Mouse (Mus musculus) midbrain, embryonic 10.5 days (tissue): ENCODE results near the gene Tff1. TPM values are rescaled to one million over a fixed set of nuclear protein-coding genes. Genes with fewer than 3 reads are reported as not detected.

ENCODE experiments used
- DNase-seq: peaks from one replicate; pipeline ENCODE4 v3.0.0-alpha.2; 2017; ENCODE audit warnings: low spot score
- H3K27ac ChIP-seq: fragments of 300-500 bp; sonication (generic); replicated peaks from 2 replicates; pipeline ENCODE4 v1.5.1; 2016; ENCODE audit warnings: mild to moderate bottlenecking
- H3K27me3 ChIP-seq: fragments of 300-500 bp; sonication (generic); 2 replicates; pipeline ENCODE4 v1.6.1; 2016; ENCODE audit warnings: low read depth, mild to moderate bottlenecking; ENCODE audit not compliant: poor library complexity, severe bottlenecking
- H3K36me3 ChIP-seq: fragments of 300-500 bp; sonication (generic); 2 replicates; pipeline ENCODE4 v1.6.1; 2016; ENCODE audit warnings: mild to moderate bottlenecking, moderate library complexity
- H3K4me1 ChIP-seq: fragments of 300-500 bp; sonication (generic); 2 replicates; pipeline ENCODE4 v1.6.1; 2016
- H3K4me3 ChIP-seq: fragments of 300-500 bp; sonication (generic); 2 replicates; pipeline ENCODE4 v1.5.1; 2016; ENCODE audit warnings: mild to moderate bottlenecking, moderate library complexity
- H3K9me3 ChIP-seq: fragments of 300-500 bp; sonication (generic); replicated peaks from 2 replicates; pipeline ENCODE4 v1.6.1; 2016; ENCODE audit warnings: mild to moderate bottlenecking
- WGBS: fragments of 180-500 bp; shearing (Covaris S2); methylation state at CpG from one replicate; pipeline ENCODE4 v1.1.7; 2016; 5-methylcytosine and 5-hydroxymethylcytosine counted together
- polyA plus RNA-seq: library from polyadenylated mRNA; unstranded; fragments of >200 nt; fragmentation: Nextera tagmentation; extraction: Ambion mirVana; gene quantifications from 2 replicates; pipeline ENCODE4 v1.2.1, GENCODE M21; 2016

Gene Tff1
- polyA plus RNA-seq, 1 experiment from 2014 or later: not detected

- DNase-seq: no peak
- Histone ChIP-seq H3K4me3 (no peak within 1 kb of the TSS), H3K27ac (no peak within 1 kb of the TSS), H3K9me3 (no peaks in the 10 kb centered on the region), H3K27me3 (no peaks in the 10 kb centered on the region), H3K36me3 (no peaks in the 10 kb centered on the region), H3K4me1 (no peaks in the 10 kb centered on the region)
- 78% methylated on average over 15 of the region's 15 CpGs for whole genome bisulfite sequencing
These were observed 20.7 kb downstream of the Tff1 start, which contains the start of gene Tff2 for GRCm38 (mm10) chr17:31144040-31145037. Tff2 (minus strand) TSS chr17:31144282.

DNA sequence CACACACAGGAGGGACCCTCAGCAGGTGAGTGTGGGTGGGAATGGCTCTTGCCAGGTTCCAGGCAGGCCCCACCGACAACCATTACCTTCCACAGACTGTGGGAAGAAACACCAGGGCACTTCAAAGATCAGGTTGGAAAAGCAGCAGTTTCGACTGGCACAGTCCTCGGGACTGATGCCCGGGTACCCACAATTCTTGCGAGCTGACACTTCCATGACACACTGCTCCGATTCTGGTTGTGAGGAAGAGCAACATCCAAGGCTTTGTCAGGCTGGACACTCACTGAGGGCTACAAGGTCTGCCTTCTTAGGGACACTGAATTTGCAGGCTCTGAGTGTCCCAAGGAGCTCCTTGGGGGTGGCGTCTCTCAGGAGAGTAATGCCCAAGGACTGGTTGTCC, 23.0 kb downstream of the Tff1 start:
- no peak for DNase-seq
- 93% methylated on average over 7 of the region's 7 CpGs for WGBS
- H3K27ac ChIP-seq: no peak overlapping the region

GRCm38 (mm10) chr17:31138398-31138797, 26.7 kb downstream of the Tff1 start:
- Histone ChIP-seq H3K36me3 (no peaks in the 10 kb centered on the region), H3K9me3 (no peaks in the 10 kb centered on the region), H3K27ac (no peak overlapping the region), H3K27me3 (no peaks in the 10 kb centered on the region), H3K4me1 (no peaks in the 10 kb centered on the region), H3K4me3 (no peak overlapping the region)
- WGBS: 22% methylated on average over 5 of the region's 5 CpGs
- peak; percentile 52 for DNase-seq

More for the DNA sequence above, 23.0 kb downstream of the Tff1 start:
- H3K4me3 ChIP-seq: no peak overlapping the region
- H3K9me3 ChIP-seq: no peaks in the 10 kb centered on the region
- H3K27me3 ChIP-seq: no peaks in the 10 kb centered on the region
- no peaks in the 10 kb centered on the region for H3K36me3 ChIP-seq
- no peaks in the 10 kb centered on the region for H3K4me1 ChIP-seq

DNA sequence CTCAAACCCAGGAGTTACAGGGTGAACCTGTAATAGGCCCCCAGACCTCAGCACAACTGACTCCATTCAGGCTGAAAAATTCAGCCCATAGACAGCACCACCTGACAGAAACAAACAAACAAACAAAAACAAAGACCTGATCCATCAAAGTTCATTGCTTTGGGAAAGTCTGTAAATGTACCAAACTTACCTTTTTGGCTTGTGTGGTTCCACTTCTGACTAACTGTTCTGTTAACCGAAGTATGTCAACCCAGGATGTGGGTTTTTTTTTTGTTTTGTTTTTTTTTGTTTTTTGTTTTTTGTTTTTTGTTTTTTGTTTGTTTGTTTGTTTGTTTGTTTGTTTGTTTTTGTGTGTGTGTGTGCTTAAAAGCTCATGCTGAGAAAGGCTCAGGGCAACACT, 28.3 kb downstream of the Tff1 start:
- Histone ChIP-seq H3K4me3 (no peak overlapping the region), H3K36me3 (no peaks in the 10 kb centered on the region), H3K9me3 (no peaks in the 10 kb centered on the region), H3K4me1 (no peaks in the 10 kb centered on the region), H3K27me3 (no peaks in the 10 kb centered on the region), H3K27ac (no peak overlapping the region)
- no peak for DNase-seq
- WGBS: 86% methylated on average over 1 of the region's 1 CpGs

GRCm38 (mm10) chr17:31136291-31136690, 28.8 kb downstream of the Tff1 start:
- H3K27ac ChIP-seq: no peak overlapping the region
- 67% methylated on average over 3 of the region's 3 CpGs for WGBS
- no peaks in the 10 kb centered on the region for H3K36me3 ChIP-seq
- H3K9me3 ChIP-seq: no peaks in the 10 kb centered on the region
- no peak overlapping the region for H3K4me3 ChIP-seq
- DNase-seq: no peak
- no peaks in the 10 kb centered on the region for H3K4me1 ChIP-seq
- H3K27me3 ChIP-seq: no peaks in the 10 kb centered on the region

DNA sequence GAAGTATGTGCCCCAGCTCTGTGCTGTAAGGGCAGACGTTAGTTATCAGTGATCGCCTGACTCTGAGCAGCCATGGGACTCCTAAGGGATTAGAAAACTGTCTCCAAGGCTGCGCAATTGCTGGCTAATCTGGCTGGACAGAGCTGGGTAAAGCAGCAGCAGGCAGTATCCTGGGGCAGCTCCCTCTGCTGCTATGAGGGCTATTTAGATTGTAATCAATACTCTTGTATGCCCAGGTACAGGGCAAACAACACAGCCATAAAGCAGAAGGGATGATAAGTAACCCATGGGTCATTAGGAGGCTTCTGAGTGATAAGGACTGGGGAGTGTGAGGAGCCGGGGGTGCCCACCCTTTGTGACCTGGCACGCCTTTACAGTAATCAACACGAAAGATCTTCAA, 30.2 kb downstream of the Tff1 start:
- no peak for DNase-seq
- Histone ChIP-seq H3K4me3 (no peak overlapping the region), H3K36me3 (no peaks in the 10 kb centered on the region), H3K9me3 (no peaks in the 10 kb centered on the region), H3K4me1 (no peaks in the 10 kb centered on the region), H3K27me3 (no peaks in the 10 kb centered on the region), H3K27ac (no peak overlapping the region)
- 89% methylated on average over 6 of the region's 6 CpGs for WGBS

DNA sequence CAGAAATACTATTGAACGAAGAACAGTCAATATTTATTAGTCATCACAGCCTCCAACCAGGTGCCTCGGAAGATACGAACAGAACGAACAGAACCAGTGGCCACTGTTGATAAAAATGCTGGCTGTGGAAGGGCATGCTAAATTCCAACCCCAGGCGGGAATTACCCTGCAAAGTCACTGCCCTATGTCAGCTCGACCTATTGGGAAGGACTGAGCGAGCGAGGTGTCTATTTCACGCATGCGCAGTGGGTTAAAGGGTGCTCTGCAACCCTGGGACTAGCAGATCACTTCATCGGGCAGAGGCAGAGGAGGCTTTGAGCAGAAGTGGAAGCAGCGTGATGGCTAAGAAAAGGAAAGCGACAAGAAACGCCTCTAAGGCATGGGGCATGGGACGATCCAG, 31.3 kb downstream of the Tff1 start:
- Histone ChIP-seq H3K27ac (no peak overlapping the region), H3K4me3 (no peak overlapping the region), H3K9me3 (no peaks in the 10 kb centered on the region), H3K36me3 (no peaks in the 10 kb centered on the region), H3K4me1 (peaks cover 8% of the 10 kb centered on the region), H3K27me3 (no peaks in the 10 kb centered on the region)
- no peak for DNase-seq
- WGBS: 83% methylated on average over 15 of the region's 15 CpGs

- WGBS: 88% methylated on average over 10 of the region's 10 CpGs
- no peaks in the 10 kb centered on the region for H3K9me3 ChIP-seq
- no peak for DNase-seq
- no peaks in the 10 kb centered on the region for H3K36me3 ChIP-seq
- no peak overlapping the region for H3K4me3 ChIP-seq
- peaks cover 9% of the 10 kb centered on the region for H3K4me1 ChIP-seq
- no peak overlapping the region for H3K27ac ChIP-seq
- no peaks in the 10 kb centered on the region for H3K27me3 ChIP-seq
These were observed 33.7 kb downstream of the Tff1 start for GRCm38 (mm10) chr17:31131269-31131821.

DNA sequence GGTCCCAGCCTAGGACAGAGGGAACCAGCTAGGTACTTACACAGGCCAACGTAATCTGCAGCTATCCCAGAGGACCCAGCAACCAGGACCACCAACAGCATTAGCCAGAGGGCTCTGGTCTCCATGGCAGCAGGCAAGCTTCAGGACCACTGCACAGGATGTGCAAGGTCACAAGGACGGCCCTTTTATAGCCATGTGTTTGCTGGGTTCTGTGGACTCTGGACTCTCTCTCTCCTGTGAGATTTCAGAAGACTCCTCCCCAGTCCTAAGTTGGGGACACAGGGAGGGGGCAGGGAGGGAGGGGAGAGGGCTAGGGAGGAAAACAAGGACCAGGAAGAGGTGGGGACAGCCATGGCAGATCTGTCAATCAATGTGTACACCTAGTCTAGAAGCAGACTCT, 35.6 kb downstream of the Tff1 start, which contains the start of gene Tff3:
Tff3 (minus strand) TSS at position 195 of the 400 bp plus-strand sequence.
- DNase-seq: peak; percentile 25
- Histone ChIP-seq H3K4me1 (peaks cover 24% of the 10 kb centered on the region), H3K27me3 (no peaks in the 10 kb centered on the region), H3K9me3 (no peaks in the 10 kb centered on the region), H3K36me3 (no peaks in the 10 kb centered on the region), H3K27ac (0 out of 2 replicates have a peak within 1 kb of the TSS, but pooled peaks have one; percentile 17), H3K4me3 (no peak within 1 kb of the TSS)
- WGBS: 33% methylated on average over 2 of the region's 2 CpGs

DNA sequence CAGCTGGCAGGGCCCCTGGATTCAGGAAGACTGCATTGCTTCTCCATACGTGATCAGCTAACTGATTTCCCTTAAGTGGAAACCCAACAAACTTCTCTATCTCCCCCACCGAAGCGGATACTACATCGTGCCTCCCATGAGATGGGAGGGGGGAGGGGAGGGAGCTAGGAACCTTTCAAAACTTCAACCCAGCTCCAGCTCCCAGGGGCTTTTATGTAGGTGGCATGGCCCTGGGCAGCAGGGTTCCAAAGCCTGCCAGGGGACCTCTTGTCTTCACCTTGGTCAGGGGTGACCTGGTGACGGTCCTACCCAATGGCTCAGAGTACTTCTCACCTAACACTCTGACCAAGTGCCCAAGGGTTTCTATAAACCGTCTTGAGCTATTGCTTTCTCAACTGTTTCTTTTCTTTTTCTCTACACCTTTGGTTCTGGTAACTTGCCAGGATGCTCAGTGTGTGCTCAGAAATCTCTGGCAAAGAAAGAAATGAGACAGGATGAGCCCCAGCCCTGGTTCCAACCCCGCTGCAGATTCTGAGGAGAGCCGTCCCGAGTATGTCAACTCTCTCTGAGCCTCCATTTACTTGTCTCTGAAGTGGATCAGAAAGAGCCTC, 36.3 kb downstream of the Tff1 start:
- WGBS: 90% methylated on average over 9 of the region's 9 CpGs

DNA sequence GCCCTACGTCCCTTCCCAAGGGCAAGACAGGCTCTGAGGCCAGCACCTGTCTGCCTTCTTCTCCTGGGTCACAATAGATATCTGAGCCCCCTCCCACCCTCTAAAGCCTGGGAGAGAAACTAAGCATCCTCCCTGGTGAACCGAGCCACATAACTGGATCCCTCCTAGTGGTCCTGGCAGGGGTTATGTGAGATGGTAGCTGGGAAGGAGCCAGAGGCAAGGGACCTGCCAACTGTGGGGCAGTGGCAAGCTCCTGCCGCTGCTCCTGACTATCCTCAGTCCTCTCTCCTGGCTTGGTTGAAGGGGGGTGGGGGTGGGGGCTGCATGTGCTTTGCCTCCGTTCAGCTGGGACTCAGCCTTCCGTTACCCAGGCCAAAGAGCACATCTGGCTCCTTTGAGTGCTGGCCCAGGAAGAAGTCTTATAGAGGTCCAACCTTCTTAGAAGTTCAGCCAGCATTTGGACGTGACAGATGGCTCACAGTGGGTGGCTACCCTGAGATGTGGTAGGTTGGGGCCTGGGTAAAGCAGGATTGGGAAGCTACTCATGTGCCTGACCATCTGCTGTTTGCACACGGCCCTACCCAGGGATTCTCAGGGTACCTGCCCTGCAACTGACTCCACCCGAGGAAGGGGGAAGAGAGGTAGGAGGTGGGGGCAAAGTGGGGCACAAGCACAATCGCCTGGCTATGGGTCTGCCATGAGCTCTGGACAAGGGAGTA, 39.4 kb downstream of the Tff1 start:
- Histone ChIP-seq H3K9me3 (no peaks in the 10 kb centered on the region), H3K27me3 (no peaks in the 10 kb centered on the region), H3K4me1 (peaks cover 24% of the 10 kb centered on the region), H3K4me3 (no peak overlapping the region), H3K27ac (peak overlapping the region; percentile 67), H3K36me3 (no peaks in the 10 kb centered on the region)
- DNase-seq: peak; percentile 39
- WGBS: 63% methylated on average over 9 of the region's 9 CpGs

More for the DNA sequence above, 36.3 kb downstream of the Tff1 start:
- no peaks in the 10 kb centered on the region for H3K27me3 ChIP-seq
- peaks cover 24% of the 10 kb centered on the region for H3K4me1 ChIP-seq
- H3K27ac ChIP-seq: no peak overlapping the region
- no peak for DNase-seq
- H3K36me3 ChIP-seq: no peaks in the 10 kb centered on the region
- H3K9me3 ChIP-seq: no peaks in the 10 kb centered on the region
- H3K4me3 ChIP-seq: no peak overlapping the region

DNA sequence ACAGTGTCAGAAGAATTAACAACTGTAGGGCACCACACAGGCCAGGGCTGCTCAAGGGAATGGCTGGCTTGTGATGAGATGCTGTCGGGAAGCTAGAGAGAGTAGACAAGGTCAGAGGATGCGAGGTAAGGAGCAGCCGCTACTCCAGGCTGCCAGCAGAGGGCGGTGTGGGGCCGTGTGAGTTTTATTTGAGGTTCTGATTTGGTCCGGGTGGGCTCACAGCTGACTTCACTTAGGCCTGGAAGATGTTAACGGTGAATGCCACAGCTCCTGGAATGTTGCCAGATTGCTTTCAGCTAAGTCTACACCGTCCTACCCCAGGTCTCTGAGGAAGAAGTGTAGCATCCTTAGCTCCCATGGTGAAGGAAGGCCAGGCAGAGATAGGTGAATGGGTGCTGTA, 43.1 kb downstream of the Tff1 start:
- 15% methylated on average over 8 of the region's 8 CpGs for WGBS
- peak; percentile 72 for DNase-seq
- H3K9me3 ChIP-seq: no peaks in the 10 kb centered on the region
- no peak overlapping the region for H3K4me3 ChIP-seq
- H3K36me3 ChIP-seq: no peaks in the 10 kb centered on the region
- H3K4me1 ChIP-seq: peaks cover 30% of the 10 kb centered on the region
- H3K27ac ChIP-seq: no peak overlapping the region
- no peaks in the 10 kb centered on the region for H3K27me3 ChIP-seq
